Mouse (Mus musculus) WW6 (cell line): ENCODE measurements at regions not wholly inside any gene's neighbourhood (a gene's known extent, or its start where the extent isn't known, plus 50 kb on each side); places are given as distances from the start of the nearest gene placed in this dataset.
"Not testable (repeated sequence)": the region's sequence is repeated elsewhere in the genome, so short reads cannot be mapped to it uniquely, and the experiment has no call there.

ENCODE experiments used
- DNase-seq: peaks from one replicate; pipeline ENCODE4 v3.0.0-alpha.2; 2013; ENCODE audit warnings: low read depth, low spot score

DNA sequence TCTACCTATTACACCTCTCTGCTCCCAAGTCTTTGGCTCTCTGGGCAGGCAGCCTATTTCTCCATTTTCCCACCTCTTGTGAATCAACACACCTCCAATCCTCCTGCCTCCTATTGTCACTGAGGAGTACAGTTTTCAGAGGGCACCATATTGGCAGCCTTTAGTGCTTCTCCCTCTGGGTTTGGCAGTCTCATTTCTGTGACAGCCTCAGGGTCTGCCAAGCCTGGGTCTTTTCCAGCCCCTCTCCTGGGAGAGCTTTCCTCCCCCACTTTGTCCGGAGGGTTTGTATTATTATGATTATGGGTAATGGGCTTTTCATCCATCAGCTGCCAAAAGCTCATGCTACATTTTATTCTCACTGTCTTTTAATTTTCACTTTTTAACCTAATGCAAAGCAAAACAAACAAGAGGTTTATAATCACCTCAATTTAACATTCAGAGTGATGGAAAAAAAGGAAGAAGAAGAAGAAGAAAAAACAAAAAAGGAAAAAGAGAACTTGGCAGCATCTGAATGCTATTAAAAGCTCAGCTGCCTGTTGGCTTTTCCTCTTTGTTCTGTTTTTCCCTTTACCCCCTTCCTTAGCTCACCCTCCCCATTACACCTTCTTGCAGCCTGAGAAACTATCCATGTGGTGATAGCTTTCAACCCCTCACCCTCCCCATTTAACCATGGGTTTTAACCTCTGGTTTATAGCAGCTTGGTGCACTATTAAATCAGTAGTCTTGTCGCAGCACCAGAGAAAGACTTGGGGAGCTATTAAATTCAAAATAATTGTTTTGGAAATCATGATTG, 790.5 kb upstream of the Cdh8 start:
- no peak for DNase-seq

DNA sequence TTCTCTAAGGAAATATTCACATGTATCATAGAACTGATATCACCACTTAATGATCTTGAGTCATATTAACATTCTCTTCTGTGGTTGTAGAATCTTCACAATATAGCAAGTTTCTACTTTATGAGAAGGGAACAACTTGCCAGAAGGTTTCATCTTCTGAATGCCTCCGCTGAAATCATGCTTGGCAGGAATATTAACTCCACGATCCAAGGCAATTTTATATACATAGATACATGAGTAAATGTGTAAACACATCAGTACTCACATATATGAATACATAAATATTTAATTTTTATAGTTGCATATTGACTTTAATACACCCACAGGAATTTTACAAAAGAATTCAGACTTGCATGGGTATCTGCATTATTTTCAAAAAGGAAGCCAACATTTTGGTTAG, 777.0 kb upstream of the Cdh8 start:
- no peak for DNase-seq

DNA sequence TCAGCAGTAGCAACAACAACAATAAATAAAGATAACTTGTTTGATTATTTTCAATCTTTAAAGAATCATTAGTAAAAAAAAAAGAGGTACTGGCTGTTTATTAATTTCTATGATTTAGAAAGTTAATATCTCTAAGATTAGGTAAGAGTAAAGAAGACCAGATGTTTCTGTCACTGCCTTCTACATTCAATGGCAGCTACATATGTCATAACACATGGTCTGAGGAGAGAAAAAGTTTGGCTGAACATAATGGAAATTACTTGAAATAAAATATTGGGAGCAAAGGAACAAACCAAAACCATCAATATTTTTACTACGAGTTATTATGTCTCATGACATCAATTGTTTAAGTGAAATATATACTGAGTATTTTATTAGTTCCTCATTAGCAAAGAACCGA, 774.4 kb upstream of the Cdh8 start:
- DNase-seq = no peak

DNA sequence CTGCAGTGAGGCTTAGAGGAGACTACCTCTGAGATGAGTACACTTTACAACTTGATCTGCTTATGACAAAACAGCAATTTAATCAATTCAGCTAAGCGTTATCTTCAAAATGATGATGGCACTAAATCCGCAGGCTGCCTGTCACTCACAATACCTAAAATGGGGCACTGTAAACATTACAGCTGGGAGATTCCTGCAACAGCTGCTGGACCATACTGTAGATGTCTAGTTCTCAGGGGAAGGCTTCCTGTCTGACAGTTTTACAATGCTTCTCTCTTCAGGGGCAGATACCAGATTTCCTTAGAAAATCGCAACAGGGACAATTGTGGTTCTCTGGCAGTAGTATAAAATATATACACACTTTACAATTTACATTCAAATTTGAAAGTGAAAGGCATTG, 771.7 kb upstream of the Cdh8 start:
- DNase-seq = no peak

DNA sequence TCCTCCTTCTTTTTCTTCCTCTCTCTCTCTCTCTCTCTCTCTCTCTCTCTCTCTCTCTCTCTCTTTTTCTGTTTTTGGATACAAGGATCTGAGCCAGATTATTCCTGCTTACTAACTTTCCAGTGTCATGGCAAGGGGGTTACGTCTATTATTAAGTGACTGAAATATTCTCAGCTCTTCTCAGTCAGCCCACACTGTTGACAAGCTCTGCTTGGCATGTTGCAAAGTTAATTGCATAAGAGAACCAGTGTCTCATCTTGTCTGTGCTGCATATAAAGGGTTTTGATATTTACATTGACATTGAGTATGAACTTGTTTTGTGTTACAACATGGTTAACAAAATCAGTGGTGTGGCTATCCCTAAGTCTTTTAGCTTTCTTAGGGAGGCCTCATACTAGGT, 760.2 kb upstream of the Cdh8 start:
- DNase-seq = no peak

DNA sequence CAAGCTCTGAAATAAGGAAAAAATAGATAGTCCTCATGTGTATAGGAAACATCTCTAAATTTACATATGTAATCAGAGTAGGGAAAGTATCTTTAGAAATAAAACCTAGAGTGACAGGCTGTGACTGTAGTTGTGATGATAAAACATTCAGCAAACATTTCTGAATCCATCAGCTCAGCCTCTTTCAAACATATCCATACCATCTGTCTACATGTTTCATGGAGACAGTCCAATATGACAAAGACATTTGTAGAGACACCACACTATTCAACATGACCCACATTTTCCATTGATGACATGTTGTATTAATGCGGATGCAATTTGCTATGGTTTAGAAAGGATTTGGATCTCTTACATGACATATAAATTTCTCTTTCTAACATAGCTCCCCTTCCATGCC, 729.1 kb upstream of the Cdh8 start:
- no peak for DNase-seq

DNA sequence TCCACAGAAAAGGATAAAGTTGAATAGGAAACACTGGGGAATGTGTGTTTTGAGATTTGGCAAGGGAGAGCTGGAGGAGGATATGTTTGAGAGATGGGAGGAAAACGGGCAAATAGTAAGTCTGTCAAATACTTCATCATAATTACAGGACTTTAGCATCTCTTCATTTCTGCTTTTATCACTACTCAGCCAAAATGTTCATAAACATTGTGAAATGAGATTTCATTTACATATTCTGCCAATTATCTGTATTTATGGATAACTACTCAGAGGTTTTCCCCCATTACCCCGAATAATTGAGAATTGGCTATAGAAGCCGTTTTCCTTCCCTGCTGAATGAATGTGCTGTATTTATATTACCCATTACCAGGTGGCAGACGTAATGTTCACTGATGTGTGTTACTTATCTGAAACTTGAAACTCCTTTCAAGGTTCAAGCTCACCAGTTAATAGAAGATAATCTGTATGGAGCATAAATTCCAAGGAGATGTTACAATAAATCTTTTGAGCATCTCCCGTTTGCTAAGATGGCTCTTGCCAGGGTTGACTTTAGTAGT, 727.9 kb upstream of the Cdh8 start:
- no peak for DNase-seq

DNA sequence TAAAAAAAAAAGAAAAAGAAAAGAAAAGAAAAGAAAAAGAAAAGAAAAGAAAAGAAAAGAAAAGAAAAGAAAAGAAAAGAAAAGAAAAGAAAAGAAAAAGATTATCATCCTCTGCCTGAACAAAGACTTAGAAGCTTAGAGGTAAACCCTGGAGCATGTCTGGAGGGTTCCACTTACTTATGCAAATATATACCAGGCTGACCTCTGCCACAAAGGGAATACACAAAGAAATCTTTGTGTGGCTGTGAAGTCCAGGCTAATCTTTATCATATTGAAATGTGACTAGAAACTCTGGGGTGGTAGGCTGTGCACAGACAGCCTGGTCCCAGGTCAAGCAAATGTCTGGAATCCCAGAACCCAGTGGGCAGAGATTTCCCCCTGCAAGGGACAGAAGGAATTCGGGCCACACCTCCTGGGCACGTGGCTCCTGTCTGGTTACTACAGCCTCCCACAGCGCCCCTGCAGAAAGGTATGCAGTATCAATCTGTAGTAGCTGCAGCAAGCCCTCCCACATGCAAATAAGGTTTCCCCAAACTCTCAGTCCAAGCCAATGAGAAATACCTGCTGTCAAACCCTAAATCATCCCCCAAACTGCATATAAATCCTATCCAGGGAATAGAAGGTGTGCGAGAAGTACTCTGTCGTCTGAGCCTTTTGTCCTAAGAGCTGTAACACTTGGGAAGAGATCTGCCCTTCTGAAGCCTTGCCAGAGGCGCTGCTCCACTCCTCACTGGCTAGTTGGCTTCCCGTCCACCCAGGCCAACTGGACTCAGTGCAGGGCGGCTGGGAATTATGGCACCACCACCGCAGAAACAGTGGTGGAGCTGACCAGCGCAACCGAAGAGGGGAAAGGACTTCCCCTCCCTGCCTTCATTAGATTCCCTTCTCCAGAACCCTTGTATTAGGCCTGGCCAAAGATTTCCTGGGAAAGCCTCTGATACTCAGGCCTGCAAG, 688.4 kb upstream of the Cdh8 start:
- DNase-seq = peak; percentile 13

DNA sequence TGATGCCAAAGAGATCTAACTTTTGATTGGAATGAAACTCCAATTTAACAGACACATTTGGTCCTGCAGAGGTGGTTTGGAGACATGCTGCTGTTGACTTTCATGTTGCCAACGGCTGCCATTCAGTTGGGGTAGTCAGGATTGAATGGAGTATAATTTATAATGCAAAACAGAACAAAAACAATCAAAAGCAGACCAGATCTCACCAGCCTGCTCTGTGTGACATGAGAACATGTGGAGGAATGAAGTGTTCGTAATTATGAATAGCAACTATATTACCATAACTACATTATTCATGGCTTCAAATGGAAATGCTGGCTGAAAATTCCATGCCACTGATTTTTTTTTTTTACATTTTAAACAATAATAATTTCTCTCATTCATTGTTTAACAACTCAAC, 685.7 kb upstream of the Cdh8 start:
- DNase-seq = no peak

DNA sequence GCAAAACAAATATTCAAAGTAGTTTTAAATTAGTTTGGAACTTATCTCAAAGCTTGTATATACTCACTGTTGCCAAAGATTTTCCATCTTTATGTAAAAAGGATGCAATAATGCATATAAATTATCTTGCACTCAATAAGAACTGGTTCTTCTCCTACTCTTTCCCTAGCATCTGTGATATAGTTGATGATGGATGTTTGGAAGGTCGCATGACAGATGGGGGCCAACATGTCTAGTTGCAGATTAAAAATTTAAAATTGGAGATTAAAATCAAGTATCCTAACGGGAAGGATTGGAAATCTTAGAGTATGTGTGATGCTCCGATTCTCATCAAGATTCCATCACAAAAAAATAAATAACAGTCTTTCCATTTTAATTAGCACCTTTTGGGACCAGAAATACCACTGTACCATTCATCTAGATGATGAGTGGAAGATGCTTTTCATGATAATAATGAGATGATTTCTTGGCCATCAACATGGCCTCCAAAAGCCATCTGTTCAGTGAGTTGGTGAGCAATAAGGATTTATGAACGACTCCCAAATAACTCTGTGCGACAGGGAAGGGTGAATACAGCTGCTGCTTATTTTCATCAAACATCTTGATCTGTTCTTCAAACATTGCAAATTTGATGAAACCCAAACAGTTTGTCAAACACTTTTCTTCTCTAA, 655.9 kb upstream of the Cdh8 start:
- DNase-seq = no peak

DNA sequence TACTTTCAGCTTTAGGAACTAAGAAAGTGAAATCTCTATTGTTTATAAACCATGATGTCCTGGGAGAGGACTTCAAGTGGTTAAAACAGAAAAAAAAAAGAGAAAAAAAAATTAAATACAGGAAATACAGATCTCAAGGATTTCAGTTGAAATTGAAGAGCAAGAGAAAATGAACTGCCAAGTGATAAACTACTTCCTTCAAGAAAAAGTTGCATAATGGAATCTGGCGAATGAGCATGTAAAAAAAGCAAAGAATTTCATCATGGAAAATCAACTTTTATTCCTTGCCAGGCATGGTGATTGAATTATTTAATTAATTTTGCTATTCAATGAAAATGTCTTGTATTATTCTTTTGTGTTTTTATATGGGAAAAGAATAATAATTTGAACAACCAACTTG, 653.5 kb upstream of the Cdh8 start:
- no peak for DNase-seq

DNA sequence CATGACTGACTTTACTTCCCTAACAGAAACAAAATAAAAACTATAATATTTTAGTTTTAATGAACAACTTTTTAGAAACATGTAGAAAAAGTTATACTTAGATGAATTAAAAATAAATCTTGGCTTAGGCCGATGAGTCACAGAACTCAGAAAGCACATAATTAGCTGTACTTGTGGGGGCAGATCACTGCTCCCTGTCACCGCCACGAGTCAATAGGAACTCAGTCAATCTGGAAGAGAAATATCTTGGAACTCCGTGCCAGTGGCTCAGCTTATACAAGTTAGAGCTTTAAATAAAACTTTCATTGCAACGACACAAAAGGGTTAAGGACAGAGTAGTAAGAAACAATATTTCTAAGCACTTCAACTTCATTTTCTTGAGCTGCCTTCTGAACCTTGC, 622.7 kb upstream of the Cdh8 start:
- DNase-seq = no peak

DNA sequence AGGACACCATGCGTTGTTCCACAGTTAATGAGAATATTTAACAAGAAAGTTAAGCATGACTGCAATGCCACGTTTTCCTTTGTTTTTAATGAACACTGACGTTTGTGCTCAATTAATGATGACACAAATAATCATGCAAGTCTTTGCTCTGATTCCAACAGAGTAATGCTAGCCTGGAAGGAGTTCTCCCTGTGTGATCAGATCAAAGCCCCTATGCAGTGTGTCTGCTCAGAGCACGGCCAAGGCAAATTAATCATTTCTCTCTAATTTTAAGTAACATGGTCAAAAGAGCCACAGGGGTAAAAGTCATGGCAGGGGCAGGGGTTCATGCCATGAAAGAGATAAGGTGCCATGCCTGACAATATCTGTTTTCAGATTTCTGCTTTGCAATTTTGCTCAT, 618.2 kb upstream of the Cdh8 start:
- DNase-seq = no peak

DNA sequence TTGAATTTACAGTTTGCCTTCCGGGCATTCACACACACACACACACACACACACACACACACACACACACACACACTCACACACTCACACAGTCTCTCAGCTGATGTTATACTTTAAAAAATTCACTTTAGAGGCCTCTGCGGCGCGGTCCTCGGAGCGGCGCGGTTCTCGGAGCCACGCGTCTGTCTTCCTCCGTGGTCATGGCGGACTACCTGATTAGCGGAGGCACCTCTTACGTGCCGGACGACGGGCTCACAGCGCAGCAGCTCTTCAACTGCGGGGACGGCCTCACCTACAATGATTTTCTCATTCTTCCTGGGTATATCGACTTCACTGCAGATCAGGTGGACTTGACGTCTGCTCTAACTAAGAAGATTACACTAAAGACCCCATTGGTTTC, 614.1 kb upstream of the Cdh8 start:
- not testable (repeated sequence) for DNase-seq

DNA sequence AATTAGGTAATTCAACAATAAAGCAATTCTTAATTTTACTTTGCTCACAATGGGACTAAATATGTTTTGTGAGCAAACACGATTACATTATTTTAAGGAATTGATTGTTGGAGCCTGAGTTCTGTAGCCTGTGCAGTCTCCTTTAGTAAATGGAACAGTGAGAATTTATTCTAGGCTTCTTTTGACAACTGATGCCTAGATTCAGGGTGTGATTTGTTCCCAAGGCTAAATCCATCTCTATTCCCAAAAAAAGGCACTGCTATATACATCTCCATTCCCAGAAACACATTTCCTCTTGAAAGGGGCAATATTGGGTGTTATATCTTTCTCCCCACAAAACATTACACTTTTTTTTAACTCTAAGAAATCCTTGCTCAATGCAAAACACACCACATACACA, 599.4 kb upstream of the Cdh8 start:
- DNase-seq = no peak

DNA sequence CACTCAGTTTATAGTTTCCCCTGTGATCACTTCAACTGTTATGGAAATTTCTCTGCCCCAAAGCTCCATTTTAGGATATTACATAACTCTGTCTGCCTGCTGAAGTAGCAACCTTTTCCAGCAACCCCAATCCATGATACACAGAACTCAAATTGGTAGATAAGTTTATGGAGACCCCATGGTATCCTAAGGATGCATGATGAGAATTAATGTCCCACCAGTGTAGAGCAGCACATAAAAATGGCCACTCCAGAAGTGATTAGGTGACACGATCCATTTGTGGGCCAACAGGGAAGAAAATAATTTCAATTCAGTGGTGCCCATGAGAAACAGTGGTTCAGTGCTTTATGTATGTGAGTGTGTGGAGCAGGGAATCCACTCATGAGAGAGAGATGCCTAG, 583.3 kb upstream of the Cdh8 start:
- no peak for DNase-seq

DNA sequence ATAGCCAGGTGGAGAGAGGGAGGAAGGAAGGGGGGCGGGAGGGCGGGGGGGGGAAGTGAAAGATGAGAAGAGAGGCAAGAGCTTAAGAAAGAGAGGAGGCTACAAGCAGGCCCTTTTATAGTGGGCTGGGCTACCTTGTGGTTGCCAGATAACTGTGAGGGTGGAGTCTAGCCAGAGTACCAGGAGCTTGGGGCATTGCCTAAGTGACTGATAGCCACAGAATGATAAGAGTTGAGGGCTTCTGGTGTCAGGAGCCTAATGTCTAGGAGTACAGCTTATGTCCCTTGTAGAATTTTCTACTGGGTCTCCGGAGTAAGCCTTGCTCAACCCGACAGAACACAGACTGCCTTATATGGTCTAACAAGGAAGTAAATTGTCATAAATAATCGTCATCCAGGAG, 567.4 kb upstream of the Cdh8 start:
- no peak for DNase-seq

DNA sequence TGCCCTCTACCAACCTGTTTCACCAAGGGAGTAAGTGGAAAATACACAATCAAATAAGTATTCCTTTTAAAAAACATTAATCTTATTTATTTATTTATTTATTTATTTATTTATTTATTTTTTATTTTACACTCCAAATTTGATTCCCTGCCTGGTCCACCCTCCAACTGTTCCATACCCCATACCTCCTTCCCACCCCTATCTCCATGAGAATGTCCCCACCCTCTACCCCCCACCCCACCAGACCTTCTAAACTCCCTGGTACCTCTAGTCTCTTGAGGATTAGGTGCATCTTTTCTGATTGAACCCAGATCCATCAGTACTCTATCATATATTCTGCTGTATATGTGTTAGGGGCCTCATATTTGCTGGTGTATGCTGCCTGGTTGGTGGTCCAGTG, 538.4 kb upstream of the Cdh8 start:
- no peak for DNase-seq

DNA sequence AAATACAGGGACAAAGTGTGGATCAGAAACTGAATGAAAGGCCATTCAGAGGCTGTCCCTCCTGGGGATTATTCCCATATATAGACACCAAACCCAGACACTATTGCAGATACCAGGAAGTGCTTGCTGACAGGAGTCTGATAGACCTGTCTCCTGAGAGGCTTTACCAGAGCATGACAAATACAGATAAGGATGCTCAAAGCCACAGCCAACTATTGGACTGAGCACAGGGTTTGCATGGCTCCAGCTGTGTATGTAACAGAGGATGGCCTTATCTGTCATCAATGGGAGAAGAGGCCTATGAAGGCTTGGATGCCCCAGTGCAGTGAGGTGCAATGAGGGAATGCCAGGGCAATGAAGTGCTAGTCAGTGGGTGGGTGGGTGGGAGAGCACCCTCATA, 537.6 kb upstream of the Cdh8 start:
- DNase-seq = no peak

DNA sequence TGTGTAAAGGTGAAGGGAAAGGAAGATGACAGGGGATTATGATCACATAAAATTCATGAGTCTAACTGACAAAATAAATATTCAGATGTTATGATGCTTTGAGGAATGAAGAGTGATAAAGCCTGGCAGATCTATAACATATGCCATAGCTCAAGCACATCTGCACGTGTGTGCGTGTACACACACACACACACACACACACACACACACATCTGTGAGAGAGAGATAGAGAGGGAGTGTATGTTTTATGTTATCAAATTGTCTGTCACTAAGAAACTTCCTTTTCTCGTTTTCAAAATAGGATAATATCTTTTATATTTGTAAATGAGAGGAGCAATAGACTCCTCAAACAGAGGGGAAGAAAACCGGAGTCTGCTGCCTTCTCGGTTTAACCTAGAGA, 516.9 kb upstream of the Cdh8 start:
- no peak for DNase-seq
